ENCODE assay signal across 23 mouse cellular contexts in the genomic region with DNA sequence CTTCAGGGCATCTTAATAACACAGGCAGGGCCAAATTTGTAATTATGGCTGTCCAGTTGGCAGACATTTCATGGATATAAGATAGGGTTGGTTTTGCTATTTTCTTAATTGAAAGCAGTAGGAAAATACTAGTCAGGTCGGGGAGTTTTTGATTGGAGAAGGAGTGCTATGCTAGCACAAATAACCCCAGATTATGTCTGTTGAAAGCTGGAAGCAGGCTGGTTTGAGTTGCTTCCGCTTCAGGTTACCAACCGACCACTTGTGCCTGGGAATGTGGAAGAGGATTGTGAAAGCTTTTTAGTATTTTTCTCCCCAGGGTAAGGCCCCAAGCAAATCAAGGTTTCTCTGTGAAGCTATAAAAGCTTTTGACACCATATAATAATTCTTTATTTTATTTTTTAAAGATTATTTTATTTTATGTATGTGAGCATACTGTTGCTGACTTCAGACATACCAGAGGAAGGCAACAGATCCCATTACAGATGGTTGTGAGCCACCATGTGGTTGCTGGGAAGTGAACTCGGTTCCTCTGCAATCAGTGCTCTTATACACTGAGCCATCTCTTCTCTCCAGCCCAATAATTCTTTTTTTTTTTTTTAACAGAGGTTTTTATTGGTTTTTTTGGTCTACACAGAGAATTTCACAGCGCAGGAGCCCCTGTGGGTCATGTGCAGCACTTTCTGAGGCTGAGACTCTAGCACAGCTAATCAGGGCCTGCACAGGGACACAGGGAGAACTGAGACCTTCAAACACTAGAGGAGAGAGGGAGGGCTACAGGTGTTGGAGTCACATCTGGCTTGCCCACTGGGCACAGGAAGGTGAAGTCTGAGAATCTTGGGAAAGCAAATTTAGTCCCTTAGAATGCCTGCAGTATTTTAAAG. TPM values are rescaled to one million over a fixed set of nuclear protein-coding genes. Genes with fewer than 3 reads are reported as not detected.
A peak's percentile ranks its signal among the peaks of the same experiment; 100 is the strongest.
DNase-seq lines count a peak whose midpoint lies in the region; ATAC-seq and TF ChIP-seq lines count a peak whose summit lies in the region.
"Had no signal": no experiment of that assay in that cellular context is flagged by ENCODE, and none has a peak within 500 bp of the region (broad histone marks: within the 10 kb centered on the region; RNA-seq: fewer than 3 reads in every experiment).

No protein-coding gene starts in this region.

- H3K36me3 ChIP-seq in kidney, postnatal 0 days (ENCODE audit: insufficient read depth, low read length): no peaks in the 10 kb centered on the region
- no peaks in the 10 kb centered on the region for H3K36me3 ChIP-seq in limb, embryonic 13.5 days
- peaks cover 9% of the 10 kb centered on the region for H3K36me3 ChIP-seq in heart, adult 2 months (ENCODE audit: control insufficient read depth, insufficient read depth, low read length)
- H3K36me3 ChIP-seq: heart, embryonic 13.5 days; kidney, embryonic 15.5 days; limb, embryonic 15.5 days; midbrain, embryonic 13.5 days had no signal

- H3K9ac ChIP-seq in kidney, postnatal 0 days (ENCODE audit: low read depth, low read length): no peak overlapping the region
- no peak overlapping the region for H3K9ac ChIP-seq in limb, embryonic 13.5 days
- H3K9ac ChIP-seq in heart, adult 2 months (ENCODE audit: low read depth, low read length): no peak overlapping the region
- H3K9ac ChIP-seq: forebrain, embryonic 13.5 days; heart, embryonic 13.5 days; hindbrain, embryonic 14.5 days; kidney, embryonic 15.5 days; limb, embryonic 15.5 days; liver, embryonic 14.5 days; lung, embryonic 14.5 days; midbrain, embryonic 13.5 days had no signal

- no peak overlapping the region for H3K27ac ChIP-seq in kidney, postnatal 0 days
- no peak overlapping the region; the same call in 1 of the 2 replicates for H3K27ac ChIP-seq in limb, embryonic 13.5 days
- no peak overlapping the region for H3K27ac ChIP-seq in heart, adult 2 months
- H3K27ac ChIP-seq: forebrain, embryonic 13.5 days; heart, embryonic 13.5 days; hindbrain, embryonic 14.5 days; kidney, embryonic 15.5 days; limb, embryonic 15.5 days; liver, embryonic 14.5 days; midbrain, embryonic 13.5 days had no signal

- WGBS in kidney, postnatal 0 days: 75% methylated on average over 5 of the region's 5 CpGs
- 40% methylated on average over 5 of the region's 5 CpGs for WGBS in limb, embryonic 13.5 days
- 77% methylated on average over 5 of the region's 5 CpGs for WGBS in heart, adult 2 months

- no peaks in the 10 kb centered on the region for H3K79me2 ChIP-seq in heart, adult 2 months (replicated peaks; ENCODE audit: control insufficient read depth, insufficient read depth, low read length)

- no peaks in the 10 kb centered on the region for H3K27me3 ChIP-seq in kidney, postnatal 0 days (ENCODE audit: insufficient read depth, low read length)
- H3K27me3 ChIP-seq in limb, embryonic 13.5 days: no peaks in the 10 kb centered on the region
- H3K27me3 ChIP-seq in heart, adult 2 months (ENCODE audit: control insufficient read depth, insufficient read depth, low read length): no peaks in the 10 kb centered on the region
- H3K27me3 ChIP-seq: heart, embryonic 13.5 days; kidney, embryonic 15.5 days; limb, embryonic 15.5 days; midbrain, embryonic 13.5 days had no signal

- no peak overlapping the region for H3K4me2 ChIP-seq in kidney, postnatal 0 days (ENCODE audit: low read length)
- no peak overlapping the region for H3K4me2 ChIP-seq in limb, embryonic 13.5 days (replicated peaks)
- H3K4me2 ChIP-seq: forebrain, embryonic 13.5 days; heart, embryonic 13.5 days; hindbrain, embryonic 14.5 days; kidney, embryonic 15.5 days; limb, embryonic 15.5 days; lung, embryonic 14.5 days; midbrain, embryonic 13.5 days had no signal

- peaks cover under 1% of the 10 kb centered on the region; the same call in 1 of the 2 replicates for H3K4me1 ChIP-seq in kidney, postnatal 0 days (replicated peaks; ENCODE audit: insufficient read depth, low read length)
- H3K4me1 ChIP-seq in limb, embryonic 13.5 days: peaks cover 23% of the 10 kb centered on the region
- H3K4me1 ChIP-seq in heart, adult 2 months (ENCODE audit: control insufficient read depth, insufficient read depth, low read length): peaks cover under 1% of the 10 kb centered on the region

- no peak overlapping the region for H3K4me3 ChIP-seq in kidney, postnatal 0 days (replicated peaks; ENCODE audit: low read depth, low read length)
- H3K4me3 ChIP-seq in limb, embryonic 13.5 days: no peak overlapping the region
- H3K4me3 ChIP-seq in heart, adult 2 months: no peak overlapping the region
- H3K4me3 ChIP-seq: forebrain, embryonic 13.5 days; heart, embryonic 13.5 days; kidney, embryonic 15.5 days; limb, embryonic 15.5 days; midbrain, embryonic 13.5 days had no signal

- DNase-seq in kidney, postnatal 0 days (ENCODE audit: low spot score): no peak
- DNase-seq in kidney, postnatal 36 days: no peak
- DNase-seq in 416B (ENCODE audit: low read depth): peak; percentile 54
- DNase-seq in brain, adult 2 months (ENCODE audit: low read depth, low spot score): peak; percentile 14
- DNase-seq in yolk sac, embryonic 10.5 days (ENCODE audit: low spot score): no peak
- DNase-seq in cerebellum, adult 18-20 months: no peak
- no peak for DNase-seq in heart, adult 2 months
- DNase-seq: adrenal gland, adult 2 months; cerebellum, adult 9-11 months; gastrocnemius, postnatal 25 days; heart, adult 18-20 months; heart, postnatal 10 days; kidney, adult 18-20 months; lung, embryonic 14.5 days; lung, postnatal 14 days had no signal

- intact Hi-C loops in heart, adult 2 months (cut with DNase I): no loop called here

- H3K9me3 ChIP-seq in kidney, postnatal 0 days (replicated peaks; ENCODE audit: low read length): no peaks in the 10 kb centered on the region
- H3K9me3 ChIP-seq in limb, embryonic 13.5 days: no peaks in the 10 kb centered on the region
- H3K9me3 ChIP-seq: forebrain, embryonic 13.5 days; heart, embryonic 13.5 days; kidney, embryonic 15.5 days; limb, embryonic 15.5 days; midbrain, embryonic 13.5 days had no signal

- TF ChIP-seq EP300 in heart, adult 2 months (IDR thresholded peaks at IDR 0.05; ENCODE audit: insufficient read depth, low read depth, low read length): no peak

- TF ChIP-seq CTCF in kidney, postnatal 0 days (IDR thresholded peaks at IDR 0.05; ENCODE audit: low read depth): 0 out of 2 replicates have a peak, but pooled peaks have one; percentile 13
- no peak for TF ChIP-seq CTCF in heart, adult 2 months (IDR thresholded peaks at IDR 0.05)

- no peak for ATAC-seq in kidney, postnatal 0 days (replicated peaks; ENCODE audit: low FRiP score, low read depth)
- ATAC-seq in limb, embryonic 13.5 days (ENCODE audit: low FRiP score, low read depth): peak; percentile 79
- ATAC-seq: forebrain, embryonic 13.5 days had no signal

- TF ChIP-seq POLR2A in heart, adult 2 months (IDR thresholded peaks at IDR 0.05; ENCODE audit: insufficient read depth, low read depth, low read length): no peak

RNA-seq across cellular contexts. Expression of a gene that starts 50.9 kb away (rescaled TPM):
- 146 and 160 TPM in 2 replicates for polyA plus RNA-seq in kidney, postnatal 0 days (2015; fragmentation: Nextera tagmentation; extraction: Ambion mirVana)
- 186 and 199 TPM in 2 replicates for polyA plus RNA-seq in limb, embryonic 13.5 days (2015; fragmentation: Nextera tagmentation; extraction: Ambion mirVana)
- 10 to 100 TPM; 37.7 to 39.0 TPM for total RNA-seq in heart, adult 2 months (2021)
- 26.2 and 53.5 TPM in 2 replicates for polyA plus RNA-seq in heart, adult 2 months (2012; rRNA removed)

Comparison
In these comparisons a context has a peak if more than half of its experiments do, and no peak if none do; other contexts are left out.
1. DNase-seq: peak in 416B (single experiment) and brain, adult 2 months (single experiment); none in kidney, postnatal 0 days (single experiment), kidney, postnatal 36 days (0 of 2), yolk sac, embryonic 10.5 days (single experiment), cerebellum, adult 18-20 months (0 of 2) and heart, adult 2 months (0 of 2).